Mouse (Mus musculus) forebrain, embryonic 12.5 days (tissue): ENCODE results near the gene Trim2. TPM values are rescaled to one million over a fixed set of nuclear protein-coding genes. Genes with fewer than 3 reads are reported as not detected.
A peak's percentile ranks its signal among the peaks of the same experiment; 100 is the strongest.

Source experiments
- ATAC-seq: fragments of 200-750 bp; cut with Nextera tagmentation; 2 replicates; pipeline ENCODE4 v1.8.0; 2017; ENCODE audit warnings: moderate TSS enrichment; ENCODE audit not compliant: low FRiP score
- H3K27ac ChIP-seq: fragments of 300-500 bp; sonication (generic); 2 replicates; pipeline ENCODE4 v1.5.1; 2016; ENCODE audit warnings: mild to moderate bottlenecking
- H3K27me3 ChIP-seq: fragments of 300-500 bp; sonication (generic); 2 replicates; pipeline ENCODE4 v1.6.1; 2016; ENCODE audit warnings: mild to moderate bottlenecking
- H3K36me3 ChIP-seq: fragments of 300-500 bp; sonication (generic); replicated peaks from 2 replicates; pipeline ENCODE4 v1.6.1; 2016; ENCODE audit warnings: mild to moderate bottlenecking
- H3K4me1 ChIP-seq: fragments of 300-500 bp; sonication (generic); 2 replicates; pipeline ENCODE4 v1.6.1; 2016
- H3K4me2 ChIP-seq: fragments of 300-500 bp; sonication (generic); 2 replicates; pipeline ENCODE4 v1.6.1; 2016; ENCODE audit warnings: mild to moderate bottlenecking, moderate library complexity
- H3K4me3 ChIP-seq: fragments of 300-500 bp; sonication (generic); replicated peaks from 2 replicates; pipeline ENCODE4 v1.5.1; 2016; ENCODE audit warnings: mild to moderate bottlenecking
- H3K9ac ChIP-seq: fragments of 300-500 bp; sonication (generic); 2 replicates; pipeline ENCODE4 v1.6.1; 2016; ENCODE audit warnings: mild to moderate bottlenecking
- H3K9me3 ChIP-seq: fragments of 300-500 bp; sonication (generic); 2 replicates; pipeline ENCODE4 v1.6.1; 2016
- WGBS: fragments of 180-500 bp; shearing (Covaris S2); methylation state at CpG from one replicate; pipeline ENCODE4 v1.1.7; 2016; 5-methylcytosine and 5-hydroxymethylcytosine counted together
- polyA plus RNA-seq: library from polyadenylated mRNA; unstranded; fragments of >200 nt; fragmentation: Nextera tagmentation; extraction: Ambion mirVana; gene quantifications from 2 replicates; pipeline ENCODE4 v1.2.1, GENCODE M21; 2016

The Trim2 gene
- polyA plus RNA-seq, 1 experiment from 2014 or later: 107 TPM

DNA sequence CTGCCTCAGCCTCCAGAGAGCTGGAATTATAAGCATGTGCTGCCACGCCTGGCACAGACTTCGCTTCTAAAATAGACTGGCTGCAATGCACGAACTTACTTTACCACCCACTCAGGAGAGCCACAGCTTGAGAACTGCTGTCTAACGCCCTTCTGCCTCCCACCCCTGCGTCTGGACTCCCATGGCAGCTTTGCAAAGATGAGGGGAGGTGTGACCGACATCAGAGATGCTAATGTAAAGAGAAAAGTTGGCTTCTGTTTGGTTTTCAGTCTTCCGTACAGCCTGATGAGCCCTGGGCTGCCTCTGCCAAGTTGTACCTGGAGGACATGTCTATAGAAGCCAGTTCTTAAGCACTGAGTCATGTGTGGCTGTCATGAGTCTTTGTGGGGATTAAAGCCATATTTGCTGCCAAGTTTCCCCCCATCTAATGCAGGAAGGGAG is 60.2 kb downstream of the Trim2 start:
- WGBS: 85% methylated on average over 7 of the region's 7 CpGs
- 0 out of 2 replicates have a peak, but pooled peaks cover 6% of the 10 kb centered on the region for H3K27me3 ChIP-seq
- no peak overlapping the region for H3K4me2 ChIP-seq
- no peak for ATAC-seq
- H3K9me3 ChIP-seq: no peaks in the 10 kb centered on the region
- H3K36me3 ChIP-seq: no peaks in the 10 kb centered on the region
- no peak overlapping the region for H3K9ac ChIP-seq
- H3K4me3 ChIP-seq: no peak overlapping the region
- no peak overlapping the region for H3K27ac ChIP-seq
- peaks cover 3% of the 10 kb centered on the region; the same call in 1 of the 2 replicates for H3K4me1 ChIP-seq

DNA sequence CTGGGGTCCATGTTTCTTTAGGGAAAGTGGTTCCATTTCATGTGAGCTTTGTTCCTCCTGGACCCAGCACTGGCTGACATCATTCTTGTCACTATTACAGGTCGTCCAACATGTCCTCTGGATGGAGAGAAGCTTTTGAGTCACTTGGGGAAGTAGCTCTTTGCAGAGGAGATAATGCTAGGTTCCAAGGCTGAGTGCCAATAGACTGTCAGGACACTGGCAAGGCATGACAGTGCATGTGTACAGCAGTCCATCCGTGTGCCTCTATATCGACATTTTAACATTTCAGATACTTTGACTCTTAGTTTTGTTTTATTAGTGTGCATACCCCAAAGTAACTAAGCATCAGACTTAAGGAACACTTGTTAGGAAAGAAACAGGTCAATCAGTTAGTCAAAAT is 63.6 kb downstream of the Trim2 start:
- Histone ChIP-seq H3K27me3 (no peaks in the 10 kb centered on the region), H3K4me1 (peaks cover 3% of the 10 kb centered on the region; the same call in 1 of the 2 replicates), H3K36me3 (0 out of 2 replicates have a peak, but pooled peaks cover 3% of the 10 kb centered on the region), H3K27ac (no peak overlapping the region), H3K4me2 (no peak overlapping the region), H3K9ac (no peak overlapping the region), H3K4me3 (no peak overlapping the region), H3K9me3 (no peaks in the 10 kb centered on the region)
- no peak for ATAC-seq
- 86% methylated on average over 3 of the region's 3 CpGs for WGBS

DNA sequence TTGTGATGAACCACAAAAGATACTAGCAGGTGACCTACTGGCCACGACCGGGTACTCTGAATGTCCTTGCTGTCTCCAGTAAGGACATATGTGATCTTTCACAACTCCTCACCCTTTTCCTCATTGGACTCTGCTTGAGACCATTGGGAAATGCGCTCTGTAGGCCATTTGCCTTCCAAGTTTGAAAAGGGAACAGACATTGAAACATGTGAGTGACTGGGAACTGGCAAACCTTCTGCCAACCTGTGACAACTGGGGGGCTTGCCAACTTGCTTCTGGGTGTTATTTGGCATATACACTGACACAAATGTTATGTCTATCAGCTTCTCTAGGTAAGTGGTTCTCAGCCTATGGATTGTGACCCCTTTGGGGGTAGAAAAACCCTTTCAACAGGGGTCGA is 64.2 kb downstream of the Trim2 start:
- Histone ChIP-seq H3K4me3 (no peak overlapping the region), H3K27ac (no peak overlapping the region), H3K9ac (no peak overlapping the region), H3K36me3 (0 out of 2 replicates have a peak, but pooled peaks cover 3% of the 10 kb centered on the region), H3K4me1 (no peaks in the 10 kb centered on the region), H3K9me3 (no peaks in the 10 kb centered on the region), H3K27me3 (no peaks in the 10 kb centered on the region), H3K4me2 (no peak overlapping the region)
- 90% methylated on average over 4 of the region's 4 CpGs for WGBS
- no peak for ATAC-seq

DNA sequence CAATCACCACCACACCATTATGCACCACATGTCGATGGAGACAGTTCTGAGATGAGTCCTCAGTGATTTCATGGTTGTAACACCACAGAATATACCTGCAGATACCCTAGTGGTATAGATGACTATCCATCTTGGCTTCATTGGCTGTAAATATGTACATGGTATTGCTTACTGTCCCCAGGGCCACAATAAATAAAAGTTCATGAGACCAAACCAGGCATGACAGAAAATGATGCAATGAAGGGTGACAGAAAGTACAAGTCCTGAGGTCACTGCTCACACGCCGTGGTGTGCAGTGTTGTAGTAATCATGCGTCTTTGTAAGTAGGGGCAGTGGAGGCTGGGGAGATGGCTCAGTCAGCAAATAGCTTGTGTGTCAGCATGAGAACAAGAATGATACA is 65.6 kb downstream of the Trim2 start:
- no peaks in the 10 kb centered on the region for H3K4me1 ChIP-seq
- H3K9me3 ChIP-seq: no peaks in the 10 kb centered on the region
- no peak overlapping the region for H3K27ac ChIP-seq
- H3K36me3 ChIP-seq: 0 out of 2 replicates have a peak, but pooled peaks cover 3% of the 10 kb centered on the region
- H3K27me3 ChIP-seq: no peaks in the 10 kb centered on the region
- ATAC-seq: no peak
- H3K4me3 ChIP-seq: no peak overlapping the region
- WGBS: 94% methylated on average over 4 of the region's 4 CpGs
- no peak overlapping the region for H3K4me2 ChIP-seq
- H3K9ac ChIP-seq: no peak overlapping the region

DNA sequence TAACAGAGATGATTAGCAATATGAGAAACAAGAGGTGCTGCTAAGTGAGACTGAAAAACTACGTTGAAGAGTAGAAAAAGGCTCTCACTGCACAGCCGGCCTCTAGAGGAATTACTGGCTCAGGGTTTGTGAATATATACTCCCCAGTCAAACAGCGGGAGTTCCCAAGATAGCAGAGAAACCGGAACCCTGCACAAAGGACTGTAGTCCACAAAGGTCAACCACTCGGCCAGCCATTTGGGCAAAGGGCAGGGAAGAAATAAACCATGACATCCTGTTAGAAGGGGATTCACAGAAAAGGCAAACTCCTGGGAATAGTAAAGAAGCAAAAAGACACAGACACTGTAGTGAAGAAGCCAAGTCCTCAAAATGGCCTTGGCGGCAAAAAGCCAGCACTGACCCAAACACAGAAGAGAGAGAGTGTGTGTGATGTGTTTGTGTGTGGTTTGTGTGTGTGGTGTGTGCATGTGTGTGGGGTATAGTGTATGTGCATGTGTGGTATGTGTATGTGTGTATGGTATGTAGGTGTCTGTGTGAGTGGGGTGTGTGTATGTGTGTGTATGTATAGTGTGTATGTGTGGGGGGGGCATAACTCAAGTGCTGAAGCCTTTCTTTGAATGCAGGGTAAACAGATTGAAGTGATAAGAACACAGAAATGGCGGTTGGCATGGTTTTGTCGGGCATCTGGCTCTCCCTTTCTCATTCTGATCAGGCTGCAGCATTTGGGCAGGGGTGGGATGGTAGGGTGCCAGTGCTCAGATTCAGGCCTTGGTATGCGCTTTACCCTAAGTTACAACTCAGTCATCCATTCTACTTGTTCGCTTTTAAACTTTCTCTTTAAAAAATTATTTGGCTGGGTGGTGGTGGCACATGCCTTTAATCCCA is 71.0 kb downstream of the Trim2 start:
- no peak overlapping the region for H3K9ac ChIP-seq
- H3K4me3 ChIP-seq: no peak overlapping the region
- H3K27ac ChIP-seq: no peak overlapping the region
- WGBS: 76% methylated on average over 10 of the region's 10 CpGs
- H3K4me1 ChIP-seq: peaks cover 18% of the 10 kb centered on the region
- no peaks in the 10 kb centered on the region for H3K27me3 ChIP-seq
- 0 out of 2 replicates have a peak, but pooled peaks cover 3% of the 10 kb centered on the region for H3K9me3 ChIP-seq
- 0 out of 2 replicates have a peak, but pooled peaks cover under 1% of the 10 kb centered on the region for H3K36me3 ChIP-seq
- H3K4me2 ChIP-seq: no peak overlapping the region
- no peak for ATAC-seq

DNA sequence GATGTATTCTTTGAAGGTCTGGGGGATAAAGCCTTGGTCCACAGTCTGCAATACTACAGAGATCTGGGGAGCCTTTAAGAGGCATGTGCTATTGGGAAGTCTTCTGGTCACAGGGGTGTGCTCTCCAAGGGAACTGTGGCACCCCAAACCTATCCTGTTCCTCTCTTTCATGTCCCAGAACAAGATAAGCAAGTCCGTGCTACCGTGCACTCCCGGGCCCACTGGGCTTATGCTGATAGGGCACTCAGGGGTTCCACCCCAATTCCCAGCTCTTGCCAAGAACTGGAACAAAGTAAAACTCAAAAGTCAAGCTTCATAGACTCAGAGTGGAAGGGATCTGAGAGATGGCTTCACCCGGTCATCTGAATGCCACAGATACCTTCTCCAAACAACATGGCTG is 72.1 kb downstream of the Trim2 start:
- Histone ChIP-seq H3K4me1 (peaks cover 18% of the 10 kb centered on the region), H3K4me2 (no peak overlapping the region), H3K9ac (no peak overlapping the region), H3K4me3 (no peak overlapping the region), H3K27me3 (no peaks in the 10 kb centered on the region), H3K9me3 (0 out of 2 replicates have a peak, but pooled peaks cover 3% of the 10 kb centered on the region), H3K27ac (no peak overlapping the region), H3K36me3 (no peaks in the 10 kb centered on the region)
- WGBS: 87% methylated on average over 4 of the region's 4 CpGs
- no peak for ATAC-seq

DNA sequence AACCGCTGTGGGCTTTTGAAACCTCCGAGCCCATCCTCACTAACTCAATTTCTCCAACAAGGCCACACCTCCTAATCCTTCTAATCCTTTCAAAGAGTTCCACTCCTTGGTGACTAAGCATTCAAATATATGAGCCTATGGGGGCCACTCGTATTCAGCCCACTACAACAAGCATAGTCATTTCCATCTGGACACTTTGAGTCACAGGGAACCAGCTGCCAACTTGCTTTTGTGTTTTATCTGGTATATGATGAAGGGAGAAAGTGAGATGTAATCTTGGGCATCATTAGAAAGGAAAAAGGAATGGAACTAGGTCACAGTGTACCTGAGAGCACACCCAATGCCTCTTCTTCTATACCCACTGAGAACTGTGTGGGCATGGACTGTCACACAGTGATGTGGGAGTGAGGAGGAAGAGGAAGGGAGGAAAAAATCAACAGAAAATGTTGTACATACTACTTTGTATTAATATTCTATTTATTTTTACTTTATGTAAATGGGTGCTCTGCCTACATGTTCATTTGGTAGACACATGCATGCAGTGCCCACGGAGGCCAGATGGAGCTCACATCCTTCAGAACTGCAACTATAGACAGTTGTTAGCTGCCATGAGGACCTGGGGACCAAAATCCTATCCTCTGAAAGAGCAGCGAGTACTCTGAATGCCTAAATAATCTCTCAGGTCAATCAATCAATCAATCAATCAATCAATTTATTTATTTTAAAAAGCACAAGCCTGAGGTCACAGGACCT is 72.8 kb downstream of the Trim2 start:
- Histone ChIP-seq H3K4me2 (no peak overlapping the region), H3K27me3 (no peaks in the 10 kb centered on the region), H3K4me3 (no peak overlapping the region), H3K9ac (no peak overlapping the region), H3K9me3 (0 out of 2 replicates have a peak, but pooled peaks cover 3% of the 10 kb centered on the region), H3K27ac (no peak overlapping the region), H3K36me3 (no peaks in the 10 kb centered on the region), H3K4me1 (peaks cover 23% of the 10 kb centered on the region)
- no peak for ATAC-seq
- 87% methylated on average over 5 of the region's 5 CpGs for WGBS

DNA sequence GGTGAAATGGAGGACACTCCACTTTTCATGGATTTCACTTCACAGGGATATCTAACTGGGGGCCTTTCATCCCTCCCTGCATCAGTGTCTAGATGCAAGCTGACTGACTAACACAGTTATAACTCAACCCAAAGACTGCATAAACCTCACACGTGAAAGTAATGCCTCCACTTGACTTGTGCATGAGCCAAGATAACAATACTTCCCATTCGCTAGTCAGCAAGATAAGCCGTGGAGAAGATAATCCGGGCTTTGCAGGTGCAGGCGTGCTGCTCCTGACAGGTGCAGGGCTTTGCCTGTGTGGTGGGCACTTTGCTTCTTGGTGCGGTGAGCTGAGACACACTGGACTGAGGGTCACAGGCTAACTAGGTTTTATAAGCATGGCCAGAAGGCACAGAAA is 74.4 kb downstream of the Trim2 start:
- Histone ChIP-seq H3K9ac (no peak overlapping the region), H3K36me3 (no peaks in the 10 kb centered on the region), H3K27ac (no peak overlapping the region), H3K4me1 (peaks cover 31% of the 10 kb centered on the region), H3K4me3 (no peak overlapping the region), H3K27me3 (no peaks in the 10 kb centered on the region), H3K4me2 (no peak overlapping the region), H3K9me3 (0 out of 2 replicates have a peak, but pooled peaks cover 3% of the 10 kb centered on the region)
- 89% methylated on average over 6 of the region's 6 CpGs for WGBS
- no peak for ATAC-seq

DNA sequence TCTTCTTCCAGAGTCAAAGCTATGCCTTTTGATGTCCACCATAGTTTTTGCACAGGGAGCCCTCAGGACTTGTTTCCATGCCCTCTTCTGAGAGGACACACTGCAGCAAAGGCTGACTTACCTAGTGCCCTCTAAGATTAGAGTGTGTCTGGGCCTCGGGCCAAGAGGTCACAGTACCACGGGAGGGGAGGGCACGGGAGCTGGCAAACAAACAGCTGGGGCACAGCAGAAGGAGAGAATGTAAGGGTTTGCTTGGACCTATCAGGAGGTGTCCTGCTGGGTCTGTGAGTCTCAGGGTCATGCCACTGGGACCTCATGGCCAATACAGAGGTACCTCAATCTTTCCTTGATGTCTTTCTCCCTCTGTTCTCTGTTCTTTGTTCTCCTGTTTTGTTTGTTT is 75.7 kb downstream of the Trim2 start:
- no peak overlapping the region for H3K27ac ChIP-seq
- H3K4me1 ChIP-seq: peaks cover 30% of the 10 kb centered on the region
- no peaks in the 10 kb centered on the region for H3K36me3 ChIP-seq

DNA sequence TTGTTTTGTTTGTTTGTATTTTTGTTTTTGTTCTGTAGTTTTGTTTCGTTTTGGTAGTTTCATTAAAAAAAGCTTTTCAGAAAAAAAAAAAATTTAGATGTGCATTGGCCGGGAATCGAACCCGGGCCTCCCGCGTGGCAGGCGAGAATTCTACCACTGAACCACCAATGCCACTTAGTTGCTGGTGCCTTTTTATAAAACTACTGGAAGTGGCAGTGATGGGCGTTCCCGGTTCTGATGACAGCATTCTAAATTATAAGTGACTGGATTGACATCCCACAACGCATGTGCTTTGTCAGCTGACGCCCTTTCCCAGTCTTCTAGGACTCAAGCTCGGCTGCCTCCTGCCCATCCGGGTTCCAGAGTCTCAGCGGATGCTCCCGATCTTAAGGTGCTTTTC is 77.8 kb downstream of the Trim2 start:
- Histone ChIP-seq H3K4me2 (peak overlapping the region; percentile 75), H3K4me1 (peaks cover 19% of the 10 kb centered on the region), H3K9ac (no peak overlapping the region), H3K27me3 (no peaks in the 10 kb centered on the region), H3K27ac (no peak overlapping the region; the same call in 1 of the 2 replicates), H3K36me3 (no peaks in the 10 kb centered on the region), H3K4me3 (peak overlapping the region; percentile 47), H3K9me3 (0 out of 2 replicates have a peak, but pooled peaks cover 3% of the 10 kb centered on the region)
- no peak for ATAC-seq
- 9% methylated on average over 15 of the region's 15 CpGs for WGBS

More for the DNA sequence above, 75.7 kb downstream of the Trim2 start:
- ATAC-seq: no peak
- Histone ChIP-seq H3K27me3 (no peaks in the 10 kb centered on the region), H3K4me2 (no peak overlapping the region), H3K4me3 (no peak overlapping the region), H3K9me3 (0 out of 2 replicates have a peak, but pooled peaks cover 3% of the 10 kb centered on the region), H3K9ac (no peak overlapping the region)
- WGBS: 20% methylated on average over 3 of the region's 3 CpGs

DNA sequence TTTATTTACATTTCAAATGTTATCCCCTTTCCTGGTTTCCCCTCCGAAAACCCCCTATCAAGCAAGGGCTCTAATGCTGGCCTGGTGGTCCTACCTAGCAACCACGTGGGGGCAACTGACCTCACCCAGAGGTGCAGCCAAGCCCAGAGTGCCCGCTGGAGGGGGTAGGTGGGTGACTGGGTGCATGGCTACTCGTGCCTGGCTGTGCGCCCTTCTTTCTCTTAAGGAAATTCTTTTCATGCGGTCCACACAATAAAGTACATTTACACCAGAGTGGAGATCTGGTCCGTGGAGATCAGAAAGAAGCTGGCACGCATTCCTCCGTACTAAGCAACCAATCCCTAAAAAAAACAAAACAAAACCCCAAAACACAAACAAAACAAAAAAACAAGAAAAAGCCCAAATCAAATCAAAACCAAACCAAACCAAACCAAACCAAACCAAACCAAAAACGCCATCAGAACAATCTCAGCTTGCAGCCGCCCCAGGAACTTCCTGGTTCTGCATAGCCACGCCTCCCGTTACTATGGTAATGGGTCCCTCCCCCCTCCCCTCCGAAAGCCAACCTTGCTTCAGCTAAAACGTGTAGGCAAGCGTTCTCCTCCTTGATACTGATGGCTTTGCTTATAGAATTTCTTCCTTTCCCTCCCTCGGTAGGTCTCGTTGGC is 78.3 kb downstream of the Trim2 start:
- no peaks in the 10 kb centered on the region for H3K9me3 ChIP-seq
- H3K4me1 ChIP-seq: peaks cover 19% of the 10 kb centered on the region
- peak; percentile 88 for ATAC-seq
- peak overlapping the region; percentile 61 for H3K9ac ChIP-seq
- H3K27ac ChIP-seq: peak overlapping the region; percentile 83
- H3K27me3 ChIP-seq: no peaks in the 10 kb centered on the region
- peak overlapping the region; percentile 47 for H3K4me3 ChIP-seq
- under 1% methylated on average over 18 of the region's 18 CpGs for WGBS
- no peaks in the 10 kb centered on the region for H3K36me3 ChIP-seq
- H3K4me2 ChIP-seq: peak overlapping the region; percentile 75

DNA sequence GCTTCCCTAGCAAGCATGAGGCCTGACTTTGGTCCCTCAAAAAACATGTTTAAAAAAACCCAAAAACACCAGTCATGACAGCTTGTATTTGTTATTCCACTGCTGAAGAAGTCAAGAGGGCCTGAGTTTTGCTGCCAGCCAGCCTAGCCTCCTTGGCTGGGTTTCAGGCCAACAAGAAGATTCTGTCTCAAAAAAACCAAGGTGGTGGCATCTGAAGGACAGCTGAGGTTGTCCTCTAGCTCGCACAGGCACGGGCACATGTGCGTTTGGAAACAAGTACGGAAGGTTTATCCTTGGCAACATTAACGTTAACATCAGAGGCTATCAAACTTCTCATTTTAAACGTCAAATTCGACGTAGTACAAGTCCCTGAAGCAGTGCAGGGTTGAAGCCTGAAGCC is 79.0 kb downstream of the Trim2 start:
- H3K4me3 ChIP-seq: no peak overlapping the region
- no peaks in the 10 kb centered on the region for H3K36me3 ChIP-seq
- H3K9me3 ChIP-seq: no peaks in the 10 kb centered on the region
- no peak overlapping the region for H3K9ac ChIP-seq
- WGBS: 38% methylated on average over 8 of the region's 8 CpGs
- H3K27me3 ChIP-seq: no peaks in the 10 kb centered on the region
- H3K4me2 ChIP-seq: peak overlapping the region; percentile 75
- H3K4me1 ChIP-seq: peaks cover 19% of the 10 kb centered on the region
- no peak overlapping the region for H3K27ac ChIP-seq
- no peak for ATAC-seq
